Mouse (Mus musculus) forebrain, embryonic 11.5 days (tissue): Measurements from ENCODE around the gene Zfp9. TPM values are rescaled to one million over a fixed set of nuclear protein-coding genes. Genes with fewer than 3 reads are reported as not detected.

Experiments
- ATAC-seq: fragments of 200-750 bp; cut with Nextera tagmentation; replicated peaks from 2 replicates; pipeline ENCODE4 v1.8.0; 2017; ENCODE audit warnings: moderate TSS enrichment; ENCODE audit not compliant: low FRiP score
- DNase-seq: peaks from one replicate; pipeline ENCODE4 v3.0.0-alpha.2; 2017; ENCODE audit warnings: low spot score
- H3K27ac ChIP-seq: fragments of 300-500 bp; sonication (generic); 2 replicates; pipeline ENCODE4 v1.5.1; 2014; ENCODE audit warnings: low read depth, low read length
- H3K27me3 ChIP-seq: fragments of 300-500 bp; sonication (generic); 2 replicates; pipeline ENCODE4 v1.6.1; 2014; ENCODE audit warnings: mild to moderate bottlenecking, low read length, mixed read lengths; ENCODE audit not compliant: control insufficient read depth, insufficient read depth
- H3K36me3 ChIP-seq: fragments of 300-500 bp; sonication (generic); 2 replicates; pipeline ENCODE4 v1.6.1; 2014; ENCODE audit warnings: mild to moderate bottlenecking, low read length, moderate library complexity, mixed read lengths; ENCODE audit not compliant: control insufficient read depth, insufficient read depth
- H3K4me1 ChIP-seq: fragments of 300-500 bp; sonication (generic); replicated peaks from 2 replicates; pipeline ENCODE4 v1.6.1; 2014; ENCODE audit warnings: low read length, mixed read lengths; ENCODE audit not compliant: control insufficient read depth, insufficient read depth
- H3K4me2 ChIP-seq: fragments of 300-500 bp; sonication (generic); 2 replicates; pipeline ENCODE4 v1.6.1; 2014; ENCODE audit warnings: low read depth, mild to moderate bottlenecking, low read length, moderate library complexity, mixed read lengths; ENCODE audit not compliant: severe bottlenecking
- H3K4me3 ChIP-seq: fragments of 300-500 bp; sonication (generic); 2 replicates; pipeline ENCODE4 v1.5.1; 2014; ENCODE audit warnings: low read depth, low read length
- H3K9ac ChIP-seq: fragments of 300-500 bp; sonication (generic); 2 replicates; pipeline ENCODE4 v1.6.1; 2014; ENCODE audit warnings: low read length
- H3K9me3 ChIP-seq: fragments of 300-500 bp; sonication (generic); 2 replicates; pipeline ENCODE4 v1.6.1; 2016; ENCODE audit warnings: low read length, mixed read lengths; ENCODE audit not compliant: control insufficient read depth
- WGBS: fragments of 180-500 bp; shearing (Covaris S2); extraction: QIAGEN DNeasy Blood & Tissue Kit; methylation state at CpG from one replicate; pipeline ENCODE4 v1.1.7; 2014; 5-methylcytosine and 5-hydroxymethylcytosine counted together
- polyA plus RNA-seq: library from polyadenylated mRNA; unstranded; fragments of >200 nt; fragmentation: Nextera tagmentation; extraction: Ambion mirVana; gene quantifications from 2 replicates; pipeline ENCODE4 v1.2.1, GENCODE M21; 2014

Zfp9 gene
- 7.1 and 7.2 TPM in 2 replicates for polyA plus RNA-seq

DNA sequence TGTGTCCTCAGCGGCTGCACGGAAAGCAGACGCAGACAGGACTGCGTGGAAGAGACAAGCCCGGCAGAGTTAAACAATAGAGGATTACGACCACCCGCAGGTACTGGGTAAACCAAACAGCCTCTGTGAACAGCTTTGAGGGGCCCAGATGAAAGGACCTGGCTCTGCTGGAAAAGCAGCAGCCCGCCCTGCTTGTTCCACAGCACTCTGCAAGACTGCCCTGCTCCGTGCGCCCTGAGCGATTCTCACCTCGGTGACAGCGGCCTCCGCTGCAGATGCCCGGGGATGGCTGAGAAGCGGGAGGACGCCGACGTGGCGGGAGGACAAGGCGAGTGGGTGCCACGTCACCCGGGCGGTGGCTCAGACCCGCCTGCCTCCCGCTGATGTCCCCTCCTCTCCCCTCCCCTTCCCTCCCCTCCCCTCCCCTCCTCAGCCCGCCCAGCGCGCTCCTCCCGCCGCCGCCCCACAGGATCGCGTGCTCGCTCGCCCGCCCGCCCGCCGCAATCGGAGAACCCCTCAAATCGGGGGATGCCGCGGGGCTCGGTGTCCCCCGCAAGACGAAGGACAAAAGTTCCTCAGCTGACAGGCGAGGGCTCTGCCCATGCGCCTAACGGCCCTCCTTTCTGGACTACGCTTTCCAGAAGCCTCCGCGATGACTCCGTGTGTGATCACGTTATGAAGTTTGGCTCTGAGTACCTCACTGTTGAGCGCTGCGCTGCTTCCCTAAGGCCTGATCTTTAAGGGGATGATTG is at the start of gene Zfp9:
Gene Zfp9, minus strand, starts transcription at position 364 of the 752 bp plus-strand sequence.
- Histone ChIP-seq H3K9ac (peak within 1 kb of the TSS; percentile 58), H3K36me3 (no peaks in the 10 kb centered on the region), H3K27ac (peak within 1 kb of the TSS; percentile 57; the same call in 1 of the 2 replicates), H3K4me2 (peak within 1 kb of the TSS; percentile 69), H3K4me3 (peak within 1 kb of the TSS; percentile 42), H3K27me3 (peaks cover 64% of the 10 kb centered on the region), H3K4me1 (peaks cover 4% of the 10 kb centered on the region; the same call in 1 of the 2 replicates), H3K9me3 (no peaks in the 10 kb centered on the region)
- DNase-seq (peak; percentile 86), ATAC-seq (peak; percentile 82)
- 0% methylated on average over 43 of the region's 57 CpGs for WGBS

- Histone ChIP-seq H3K9ac (no peak overlapping the region), H3K4me3 (no peak overlapping the region), H3K36me3 (peaks cover 15% of the 10 kb centered on the region; the same call in 1 of the 2 replicates), H3K4me2 (no peak overlapping the region), H3K4me1 (no peaks in the 10 kb centered on the region), H3K9me3 (no peaks in the 10 kb centered on the region), H3K27ac (no peak overlapping the region), H3K27me3 (no peaks in the 10 kb centered on the region)
- DNase-seq (no peak), ATAC-seq (no peak)
- WGBS, result 88% methylated on average over 7 of the region's 7 CpGs
Observed at GRCm38 (mm10) chr6:118520668-118521067, 41.5 kb upstream of the Zfp9 start.

- no peak for ATAC-seq
- no peaks in the 10 kb centered on the region for H3K9me3 ChIP-seq
- H3K9ac ChIP-seq, result no peak overlapping the region
- no peak overlapping the region for H3K27ac ChIP-seq
- no peaks in the 10 kb centered on the region for H3K27me3 ChIP-seq
- DNase-seq, result no peak
- WGBS, result 93% methylated on average over 12 of the region's 12 CpGs
- no peaks in the 10 kb centered on the region; the same call in 1 of the 2 replicates for H3K36me3 ChIP-seq
- H3K4me3 ChIP-seq, result no peak overlapping the region
- no peaks in the 10 kb centered on the region for H3K4me1 ChIP-seq
- H3K4me2 ChIP-seq, result no peak overlapping the region
Observed at GRCm38 (mm10) chr6:118513335-118514012, 34.4 kb upstream of the Zfp9 start.

DNA sequence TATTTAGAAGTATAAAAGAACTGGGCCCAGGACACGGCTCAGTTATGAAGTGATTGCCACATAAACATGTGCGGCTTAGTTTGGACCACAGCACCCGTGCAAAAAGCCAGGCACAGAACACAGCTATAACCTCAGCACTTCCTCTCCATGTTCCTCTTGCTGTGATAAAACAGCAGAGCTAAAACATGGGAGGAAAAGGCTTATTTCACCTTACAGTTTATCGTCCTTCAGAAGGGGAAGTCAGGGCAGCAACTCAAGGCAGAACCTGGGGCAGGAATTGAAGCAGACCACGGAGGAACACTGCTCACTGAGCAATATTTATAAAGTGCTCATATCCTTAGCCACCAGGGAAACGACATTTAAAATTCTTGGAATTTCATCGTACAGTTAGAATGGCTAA is 19.9 kb upstream of the Zfp9 start:
- Histone ChIP-seq H3K9ac (no peak overlapping the region), H3K27ac (no peak overlapping the region), H3K9me3 (no peaks in the 10 kb centered on the region), H3K4me2 (no peak overlapping the region), H3K27me3 (no peaks in the 10 kb centered on the region), H3K4me1 (no peaks in the 10 kb centered on the region), H3K4me3 (no peak overlapping the region), H3K36me3 (no peaks in the 10 kb centered on the region; the same call in 1 of the 2 replicates)
- ATAC-seq, result no peak
- no peak for DNase-seq
- WGBS, result 91% methylated on average over 7 of the region's 7 CpGs

DNA sequence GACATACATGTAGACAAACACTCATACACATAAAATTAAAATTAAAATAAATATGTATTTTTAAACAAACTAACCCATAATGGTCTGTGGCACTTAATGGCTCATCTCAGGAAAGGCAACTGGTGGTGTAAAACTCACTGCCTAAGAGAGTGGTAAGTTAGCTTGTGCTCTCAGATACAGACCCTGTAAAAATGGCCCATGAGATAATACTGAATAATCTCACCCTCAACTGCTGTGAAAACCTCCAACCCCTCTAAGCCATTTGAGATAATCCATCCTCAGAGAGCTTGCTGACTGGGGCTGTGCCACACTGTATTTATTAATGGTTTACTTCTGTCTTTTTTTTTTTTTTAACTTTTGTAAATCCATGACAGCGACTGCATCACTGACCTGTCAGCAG is 3.0 kb upstream of the Zfp9 start:
- Histone ChIP-seq H3K9ac (no peak overlapping the region), H3K27ac (no peak overlapping the region), H3K4me1 (peaks cover 3% of the 10 kb centered on the region; the same call in 1 of the 2 replicates), H3K27me3 (peaks cover 39% of the 10 kb centered on the region), H3K9me3 (no peaks in the 10 kb centered on the region), H3K4me3 (no peak overlapping the region), H3K36me3 (no peaks in the 10 kb centered on the region), H3K4me2 (no peak overlapping the region)
- WGBS, result 90% methylated on average over 1 of the region's 1 CpGs
- ATAC-seq, result no peak
- DNase-seq, result no peak

- Histone ChIP-seq H3K4me3 (peak overlapping the region; percentile 42), H3K9ac (no peak overlapping the region), H3K27me3 (peaks cover 63% of the 10 kb centered on the region), H3K27ac (no peak overlapping the region), H3K4me1 (peaks cover 4% of the 10 kb centered on the region; the same call in 1 of the 2 replicates), H3K4me2 (peak overlapping the region; percentile 69), H3K36me3 (no peaks in the 10 kb centered on the region), H3K9me3 (no peaks in the 10 kb centered on the region)
- DNase-seq (no peak), ATAC-seq (peak; percentile 66; the same call in 1 of the 2 replicates)
- 12% methylated on average over 10 of the region's 10 CpGs for WGBS
Observed at GRCm38 (mm10) chr6:118477875-118478785, 990 bp downstream of the Zfp9 start.

DNA sequence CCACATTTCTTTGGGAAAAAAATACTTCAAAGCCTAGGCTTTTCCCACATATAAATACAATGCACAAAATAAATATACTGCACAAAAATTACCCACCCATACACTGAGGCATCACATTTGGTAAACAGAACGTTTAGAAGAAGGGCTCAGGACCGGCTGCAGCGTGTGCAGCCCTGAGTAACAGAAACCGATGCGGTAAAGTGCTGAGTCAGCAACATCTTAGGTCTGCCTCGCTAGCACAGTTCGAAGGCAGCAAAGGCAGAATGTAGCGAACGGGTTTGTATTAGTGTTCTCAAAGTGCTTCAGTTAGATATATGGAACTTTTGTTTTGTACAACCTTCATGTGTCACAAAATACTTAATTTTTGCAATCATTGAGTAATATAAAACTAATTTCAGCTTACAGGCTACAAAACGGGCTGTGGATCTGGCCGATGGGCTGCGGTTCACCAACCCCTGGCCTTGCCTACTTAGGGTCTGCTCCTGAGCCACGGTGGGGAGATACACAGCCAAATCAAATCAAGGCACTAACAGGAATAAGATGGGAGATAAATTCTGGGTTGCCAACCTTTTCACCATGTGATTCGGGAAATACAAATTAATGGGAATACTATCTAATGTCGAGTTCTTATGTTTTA is 16.9 kb downstream of the Zfp9 start:
- H3K4me1 ChIP-seq, result no peaks in the 10 kb centered on the region
- H3K4me3 ChIP-seq, result no peak overlapping the region
- no peaks in the 10 kb centered on the region for H3K36me3 ChIP-seq
- H3K9ac ChIP-seq, result no peak overlapping the region
- ATAC-seq (no peak), DNase-seq (no peak)
- H3K9me3 ChIP-seq, result no peaks in the 10 kb centered on the region
- no peak overlapping the region for H3K27ac ChIP-seq
- 81% methylated on average over 15 of the region's 15 CpGs for WGBS
- no peak overlapping the region for H3K4me2 ChIP-seq
- H3K27me3 ChIP-seq, result no peaks in the 10 kb centered on the region

DNA sequence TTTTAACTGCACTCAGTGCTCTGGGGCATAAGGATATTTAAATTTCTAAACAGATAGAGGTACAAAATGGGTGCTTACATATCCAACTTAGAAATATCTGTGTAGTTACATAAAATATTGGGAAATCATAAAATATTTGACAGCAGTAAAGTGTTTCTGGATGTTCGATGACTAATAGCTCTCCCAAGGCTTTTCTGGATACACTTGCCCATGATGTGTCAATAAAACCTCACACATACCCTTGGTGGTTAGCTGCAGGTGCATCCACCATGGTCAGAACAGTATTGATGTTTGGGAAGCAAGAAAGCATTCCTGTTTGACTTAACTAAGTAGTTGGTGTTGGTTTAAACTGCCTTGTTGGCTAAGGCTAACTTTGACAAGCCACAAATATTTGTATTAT is 21.4 kb downstream of the Zfp9 start:
- Histone ChIP-seq H3K4me2 (no peak overlapping the region), H3K27ac (no peak overlapping the region), H3K9ac (no peak overlapping the region), H3K4me3 (no peak overlapping the region), H3K4me1 (no peaks in the 10 kb centered on the region; the same call in 1 of the 2 replicates), H3K27me3 (no peaks in the 10 kb centered on the region), H3K9me3 (no peaks in the 10 kb centered on the region), H3K36me3 (no peaks in the 10 kb centered on the region)
- ATAC-seq (no peak), DNase-seq (no peak)
- 100% methylated on average over 1 of the region's 1 CpGs for WGBS
